In the genomic region with DNA sequence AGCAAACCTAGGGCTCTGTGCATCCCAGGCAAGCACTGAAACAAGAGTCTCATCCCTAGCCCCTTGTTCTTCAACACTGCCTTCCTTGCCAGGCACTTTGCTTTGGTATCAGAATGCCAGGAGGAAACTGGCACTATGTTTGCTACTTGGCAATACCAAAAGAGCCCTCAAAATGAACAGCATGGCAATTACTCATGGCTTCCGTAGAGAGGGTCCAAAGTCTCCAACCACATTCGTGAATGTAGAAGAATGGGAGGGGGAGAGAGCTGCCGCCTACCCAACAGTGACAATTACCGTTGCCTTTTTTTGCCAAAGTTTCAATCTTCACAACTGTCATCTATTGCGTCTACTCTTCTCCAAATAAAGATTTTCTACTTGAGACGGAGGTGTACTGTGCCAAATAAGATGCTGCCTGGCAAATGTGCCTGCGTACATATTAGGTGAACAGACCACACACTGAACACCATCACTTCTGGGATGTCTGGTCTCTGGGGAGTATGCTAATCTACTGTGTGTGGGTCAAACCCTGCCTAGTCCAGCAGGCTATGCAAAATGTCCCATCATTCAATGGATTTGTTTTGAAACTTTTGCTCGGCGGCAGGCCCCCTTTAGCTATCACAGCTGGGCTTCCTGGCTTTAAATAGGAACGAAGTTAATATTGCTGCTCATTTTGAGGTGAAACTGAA, we compare ENCODE assay signal across 22 mouse cellular contexts.
DNase-seq lines count a peak whose midpoint lies in the region; ATAC-seq and TF ChIP-seq lines count a peak whose summit lies in the region.
"Had no signal": no experiment of that assay in that cellular context is flagged by ENCODE, and none has a peak within 500 bp of the region (broad histone marks: within the 10 kb centered on the region; RNA-seq: fewer than 3 reads in every experiment).

No protein-coding gene starts in this region.

- H3K4me3 ChIP-seq in forebrain, embryonic 16.5 days (replicated peaks; ENCODE audit: low read length), result no peak overlapping the region
- no peak overlapping the region for H3K4me3 ChIP-seq in forebrain, embryonic 13.5 days
- H3K4me3 ChIP-seq: embryonic facial prominence, embryonic 15.5 days; erythroblast, embryonic 14.5 days; gastrocnemius, adult 2 months; heart, embryonic 10.5 days had no signal

- no peaks in the 10 kb centered on the region for H3K27me3 ChIP-seq in forebrain, embryonic 16.5 days (replicated peaks; ENCODE audit: control insufficient read depth, insufficient read depth, low read length)
- H3K27me3 ChIP-seq in forebrain, embryonic 13.5 days, result no peaks in the 10 kb centered on the region

- peaks cover 3% of the 10 kb centered on the region; the same call in 1 of the 2 replicates for H3K4me1 ChIP-seq in forebrain, embryonic 16.5 days (replicated peaks; ENCODE audit: control insufficient read depth, insufficient read depth, low read length)
- H3K4me1 ChIP-seq in forebrain, embryonic 13.5 days, result no peaks in the 10 kb centered on the region
- H3K4me1 ChIP-seq: embryonic facial prominence, embryonic 15.5 days; heart, embryonic 10.5 days had no signal

- peak; percentile 76 for ATAC-seq in forebrain, embryonic 16.5 days
- ATAC-seq in forebrain, embryonic 13.5 days, result no peak
- ATAC-seq: CD4-positive, CD25-positive, alpha-beta regulatory T cell, adult 4 months had no signal

- no peaks in the 10 kb centered on the region for H3K9me3 ChIP-seq in forebrain, embryonic 16.5 days (ENCODE audit: control insufficient read depth, low read length)
- H3K9me3 ChIP-seq in forebrain, embryonic 13.5 days (replicated peaks), result no peaks in the 10 kb centered on the region; the same call in 1 of the 2 replicates
- H3K9me3 ChIP-seq: embryonic facial prominence, embryonic 15.5 days; heart, embryonic 10.5 days had no signal

- peak; percentile 48 to 49 for DNase-seq in cerebellum, postnatal 10 days
- no peak for DNase-seq in cerebellum, adult 9-11 months
- DNase-seq in layer of hippocampus, postnatal 10 days (ENCODE audit: low spot score in 2 of 2), result peak; percentile 6 to 18
- no peak for DNase-seq in layer of hippocampus, postnatal 36 days
- DNase-seq in brain, embryonic 14.5 days (ENCODE audit: low read depth), result peak; percentile 60
- DNase-seq in gastrocnemius, postnatal 14 days, result no peak
- DNase-seq: adrenal gland, postnatal 14 days; B cell, adult 2 months; cerebellum, adult 11 months; cerebellum, adult 8-10 months; embryo, embryonic 11 days; gastrocnemius, adult 2 months; heart, postnatal 4 days; kidney, adult 11 months; kidney, adult 9 months had no signal

- no peak overlapping the region for H3K9ac ChIP-seq in forebrain, embryonic 16.5 days (replicated peaks; ENCODE audit: low read depth, low read length)
- no peak overlapping the region for H3K9ac ChIP-seq in forebrain, embryonic 13.5 days
- H3K9ac ChIP-seq: embryonic facial prominence, embryonic 15.5 days; hindbrain, embryonic 14.5 days had no signal

- no peak for TF ChIP-seq CTCF in brain, embryonic 14.5 days (IDR thresholded peaks at IDR 0.05; ENCODE audit: borderline replicate concordance, extremely low read depth, insufficient read depth, insufficient read length)

- TF ChIP-seq POLR2A in brain, embryonic 14.5 days (IDR thresholded peaks at IDR 0.05; ENCODE audit: borderline replicate concordance, extremely low read depth, insufficient read depth, insufficient read length, poor library complexity, severe bottlenecking), result no peak

- H3K27ac ChIP-seq in forebrain, embryonic 16.5 days (ENCODE audit: low read length), result no peak overlapping the region
- no peak overlapping the region for H3K27ac ChIP-seq in forebrain, embryonic 13.5 days
- H3K27ac ChIP-seq: embryonic facial prominence, embryonic 15.5 days; gastrocnemius, adult 2 months; heart, embryonic 10.5 days; hindbrain, embryonic 14.5 days had no signal

- H3K36me3 ChIP-seq in forebrain, embryonic 16.5 days (ENCODE audit: control insufficient read depth, insufficient read depth), result no peaks in the 10 kb centered on the region
- H3K36me3 ChIP-seq in forebrain, embryonic 13.5 days (ENCODE audit: poor library complexity, severe bottlenecking), result no peaks in the 10 kb centered on the region
- H3K36me3 ChIP-seq: embryonic facial prominence, embryonic 15.5 days; heart, embryonic 10.5 days had no signal

- 61% methylated on average over 10 of the region's 10 CpGs for WGBS in forebrain, embryonic 16.5 days
- WGBS in forebrain, embryonic 13.5 days, result 86% methylated on average over 10 of the region's 10 CpGs

- no peak overlapping the region for H3K4me2 ChIP-seq in forebrain, embryonic 16.5 days (ENCODE audit: low read length)
- H3K4me2 ChIP-seq in forebrain, embryonic 13.5 days, result no peak overlapping the region
- H3K4me2 ChIP-seq: embryonic facial prominence, embryonic 15.5 days; hindbrain, embryonic 14.5 days had no signal

- intact Hi-C loops in gastrocnemius, postnatal 14 days (cut with DNase I; ENCODE audit: low total_unique reads), result no loop called here

Comparison
In these comparisons a context has a peak if more than half of its experiments do, and no peak if none do; other contexts are left out.
1. DNase-seq: peak in cerebellum, postnatal 10 days (2 of 2), layer of hippocampus, postnatal 10 days (2 of 2) and brain, embryonic 14.5 days (single experiment); none in cerebellum, adult 9-11 months (single experiment), layer of hippocampus, postnatal 36 days (0 of 2) and gastrocnemius, postnatal 14 days (single experiment).